Mouse (Mus musculus) lung, embryonic 16.5 days (tissue): ENCODE measurements around the gene Zfp948. TPM values are rescaled to one million over a fixed set of nuclear protein-coding genes. Genes with fewer than 3 reads are reported as not detected.
"Not testable (repeated sequence)": the region's sequence is repeated elsewhere in the genome, so short reads cannot be mapped to it uniquely, and the experiment has no call there.

ENCODE experiments used
- ATAC-seq: fragments of 200-750 bp; cut with Nextera tagmentation; 2 replicates; pipeline ENCODE4 v1.8.0; 2017; ENCODE audit warnings: low read depth, mild to moderate bottlenecking, moderate library complexity
- H3K27ac ChIP-seq: fragments of 300-500 bp; sonication (generic); 2 replicates; pipeline ENCODE4 v1.5.1; 2014; ENCODE audit warnings: mild to moderate bottlenecking, control low read depth, low read length
- H3K27me3 ChIP-seq: fragments of 300-500 bp; sonication (generic); 2 replicates; pipeline ENCODE4 v1.6.1; 2014; ENCODE audit warnings: low read depth, low read length, mixed read lengths; ENCODE audit not compliant: control insufficient read depth, insufficient read depth
- H3K36me3 ChIP-seq: fragments of 300-500 bp; sonication (generic); 2 replicates; pipeline ENCODE4 v1.6.1; 2014; ENCODE audit warnings: low read length; ENCODE audit not compliant: control insufficient read depth, insufficient read depth
- H3K4me1 ChIP-seq: fragments of 300-500 bp; sonication (generic); replicated peaks from 2 replicates; pipeline ENCODE4 v1.6.1; 2014; ENCODE audit warnings: low read length, mixed read lengths; ENCODE audit not compliant: control insufficient read depth, insufficient read depth
- H3K4me2 ChIP-seq: fragments of 300-500 bp; sonication (generic); 2 replicates; pipeline ENCODE4 v1.6.1; 2014; ENCODE audit warnings: low read depth, low read length, control low read depth
- H3K4me3 ChIP-seq: fragments of 300-500 bp; sonication (generic); 2 replicates; pipeline ENCODE4 v1.5.1; 2014; ENCODE audit warnings: mild to moderate bottlenecking, low read length, control low read depth
- H3K9ac ChIP-seq: fragments of 300-500 bp; sonication (generic); 2 replicates; pipeline ENCODE4 v1.6.1; 2014; ENCODE audit warnings: low read length, control low read depth
- H3K9me3 ChIP-seq: fragments of 300-500 bp; sonication (generic); 2 replicates; pipeline ENCODE4 v1.6.1; 2016; ENCODE audit warnings: low read length; ENCODE audit not compliant: control insufficient read depth
- WGBS: fragments of 180-500 bp; shearing (Covaris S2); extraction: QIAGEN DNeasy Blood & Tissue Kit; methylation state at CpG from one replicate; pipeline ENCODE4 v1.1.7; 2014; 5-methylcytosine and 5-hydroxymethylcytosine counted together
- polyA plus RNA-seq: library from polyadenylated mRNA; unstranded; fragments of >200 nt; fragmentation: Nextera tagmentation; extraction: Ambion mirVana; gene quantifications from 2 replicates; pipeline ENCODE4 v1.2.1, GENCODE M21; 2015

Gene Zfp948
- polyA plus RNA-seq, 1 experiment from 2014 or later = 23.7 TPM

- no peak overlapping the region for H3K4me3 ChIP-seq
- no peak overlapping the region for H3K9ac ChIP-seq
- ATAC-seq = no peak
- 66% methylated on average over 3 of the region's 3 CpGs for WGBS
- H3K9me3 ChIP-seq = no peaks in the 10 kb centered on the region
- no peaks in the 10 kb centered on the region for H3K4me1 ChIP-seq
- no peak overlapping the region for H3K27ac ChIP-seq
- no peaks in the 10 kb centered on the region for H3K36me3 ChIP-seq
- H3K27me3 ChIP-seq = no peaks in the 10 kb centered on the region
- H3K4me2 ChIP-seq = no peak overlapping the region
Observed at GRCm38 (mm10) chr17:21616356-21616755, 49.5 kb downstream of the Zfp948 start.

DNA sequence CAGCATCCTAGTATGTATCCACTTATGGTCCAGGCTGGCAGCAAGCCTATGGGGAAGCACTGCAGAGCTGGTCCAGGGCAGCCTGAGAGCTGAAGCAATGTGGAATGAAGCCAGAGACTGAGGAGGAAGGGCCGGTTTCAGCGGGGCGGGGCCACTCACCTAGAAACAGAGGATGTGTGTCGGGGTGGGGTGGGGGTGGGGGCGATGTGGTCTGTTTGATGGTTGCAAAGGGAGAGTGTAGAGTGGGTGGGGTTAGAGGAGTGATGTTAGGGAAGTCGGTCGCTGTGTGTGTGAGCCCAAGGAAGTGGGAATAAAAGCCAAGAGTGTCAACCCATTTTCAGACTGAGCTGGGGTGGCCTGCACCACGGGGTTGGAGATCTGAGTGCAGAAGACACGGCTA, 50.5 kb downstream of the Zfp948 start:
- Histone ChIP-seq H3K27me3 (no peaks in the 10 kb centered on the region), H3K4me3 (no peak overlapping the region), H3K27ac (no peak overlapping the region), H3K9ac (no peak overlapping the region), H3K4me1 (no peaks in the 10 kb centered on the region), H3K36me3 (no peaks in the 10 kb centered on the region), H3K4me2 (no peak overlapping the region), H3K9me3 (no peaks in the 10 kb centered on the region)
- 9% methylated on average over 9 of the region's 9 CpGs for WGBS
- no peak for ATAC-seq

DNA sequence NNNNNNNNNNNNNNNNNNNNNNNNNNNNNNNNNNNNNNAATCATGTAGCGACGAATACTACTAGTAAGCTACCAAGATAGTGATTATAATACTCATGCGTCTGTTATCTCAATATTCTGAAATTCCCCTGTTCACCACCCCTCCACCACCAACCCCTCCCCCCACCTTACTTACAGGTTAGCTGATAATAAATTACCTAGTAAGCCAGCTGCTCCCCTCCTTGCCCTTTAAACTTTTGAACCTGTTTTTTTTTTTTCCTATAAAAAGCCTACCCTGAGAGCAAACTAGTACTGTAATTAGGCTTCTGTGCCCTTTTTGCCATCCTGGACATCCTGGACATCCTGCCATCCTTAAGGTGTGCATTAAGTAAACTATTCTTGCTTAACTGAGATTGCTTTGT, 56.8 kb downstream of the Zfp948 start:
- Histone ChIP-seq H3K27me3 (no peaks in the 10 kb centered on the region), H3K4me3 (no peak overlapping the region), H3K9ac (no peak overlapping the region), H3K4me2 (no peak overlapping the region), H3K27ac (no peak overlapping the region), H3K9me3 (no peaks in the 10 kb centered on the region), H3K4me1 (no peaks in the 10 kb centered on the region), H3K36me3 (no peaks in the 10 kb centered on the region)
- no peak for ATAC-seq
- no CpG with 5 or more reads among the region's 3 CpGs for WGBS

- not testable (repeated sequence) for H3K36me3 ChIP-seq
Observed at GRCm38 (mm10) chr17:21635758-21636157, 69.0 kb downstream of the Zfp948 start.

More at GRCm38 (mm10) chr17:21635758-21636157, 69.0 kb downstream of the Zfp948 start:
- H3K9ac ChIP-seq, H3K27me3 ChIP-seq, H3K27ac ChIP-seq, H3K4me2 ChIP-seq, ATAC-seq, H3K9me3 ChIP-seq, H3K4me3 ChIP-seq, H3K4me1 ChIP-seq: not testable (repeated sequence)
- WGBS = 45% methylated on average over 4 of the region's 4 CpGs

Other genes starting within 250 kb of the Zfp948 start
- 2.7 and 2.9 TPM in 2 replicates for gene Zfp677, start 183.3 kb upstream of the Zfp948 start, polyA plus RNA-seq
- gene Zfp54, start 143.8 kb upstream of the Zfp948 start, polyA plus RNA-seq = 6.9 and 8.8 TPM in 2 replicates
- 15.0 and 17.1 TPM in 2 replicates for gene Zfp51, start 116.6 kb upstream of the Zfp948 start, polyA plus RNA-seq
- gene Zfp53, start 78.0 kb upstream of the Zfp948 start, polyA plus RNA-seq = 12.0 and 12.5 TPM in 2 replicates
- gene Zfp52, start 31.5 kb upstream of the Zfp948 start, polyA plus RNA-seq = 4.7 and 5.5 TPM in 2 replicates
- gene Zfp983, start 83.6 kb downstream of the Zfp948 start, polyA plus RNA-seq = 3.3 and 3.8 TPM in 2 replicates
- 4.1 and 5.3 TPM in 2 replicates for gene Gm10226, start 124.9 kb downstream of the Zfp948 start, polyA plus RNA-seq
- gene Zfp760, start 140.7 kb downstream of the Zfp948 start, polyA plus RNA-seq = 12.3 and 12.8 TPM in 2 replicates
- 5.3 and 6.6 TPM in 2 replicates for gene Zfp229, start 163.8 kb downstream of the Zfp948 start, polyA plus RNA-seq